Mouse (Mus musculus) cerebellum, adult 2 months (tissue): ENCODE measurements around the gene Gm17657.

Experiments
- CTCF ChIP-seq: fragments of 200-500 bp; IDR thresholded peaks from 2 replicates; pipeline ENCODE4 v1.5.1; 2011; ENCODE audit warnings: low read depth, mild to moderate bottlenecking, control low read depth, low read length, moderate library complexity, borderline replicate concordance; ENCODE audit not compliant: insufficient read depth
- POLR2A ChIP-seq: fragments of 200-500 bp; IDR thresholded peaks from 2 replicates; pipeline ENCODE4 v1.6.1; 2011; ENCODE audit warnings: low read length, control low read depth, borderline replicate concordance; ENCODE audit not compliant: insufficient read depth

GRCm38 (mm10) chr17:29584306-29584705 lies 34.9 kb upstream of the Gm17657 start:
- TF ChIP-seq CTCF = no peak
- no peak for TF ChIP-seq POLR2A
